Mouse (Mus musculus) frontal cortex, postnatal 10 days (tissue): ENCODE results near the gene Slc25a19.

ENCODE experiments used
- DNase-seq, 2 experiments: peaks; one replicate each; pipeline ENCODE4 v3.0.0; 2022; ENCODE audit warnings: low spot score in 2 of 2, mixed read lengths in 1 of 2

Slc25a19 gene

GRCm38 (mm10) chr11:115599722-115600121 is 28.4 kb downstream of the Slc25a19 start:
- DNase-seq, result no peak

GRCm38 (mm10) chr11:115598309-115598708 is 29.8 kb downstream of the Slc25a19 start:
- no peak for DNase-seq

- DNase-seq, result no peak
These were observed 32.9 kb downstream of the Slc25a19 start for GRCm38 (mm10) chr11:115595209-115595608.

- DNase-seq, result no peak
These were observed 37.5 kb downstream of the Slc25a19 start for GRCm38 (mm10) chr11:115590526-115591075.

- DNase-seq, result no peak
These were observed 40.1 kb downstream of the Slc25a19 start for GRCm38 (mm10) chr11:115587984-115588383.

GRCm38 (mm10) chr11:115586403-115586802 is 41.7 kb downstream of the Slc25a19 start:
- no peak for DNase-seq

GRCm38 (mm10) chr11:115585573-115586100 is 42.5 kb downstream of the Slc25a19 start:
- DNase-seq, result no peak

- DNase-seq, result no peak
These were observed 43.6 kb downstream of the Slc25a19 start for GRCm38 (mm10) chr11:115584376-115585073.

GRCm38 (mm10) chr11:115582913-115583606 is 45.0 kb downstream of the Slc25a19 start:
- DNase-seq, result no peak

- no peak for DNase-seq
These were observed 49.0 kb downstream of the Slc25a19 start for GRCm38 (mm10) chr11:115579080-115579479.

GRCm38 (mm10) chr11:115564961-115565360 is 63.1 kb downstream of the Slc25a19 start:
- no peak for DNase-seq
